Mouse (Mus musculus) liver, embryonic 13.5 days (tissue): ENCODE results near the gene Nbas. TPM values are rescaled to one million over a fixed set of nuclear protein-coding genes. Genes with fewer than 3 reads are reported as not detected.

Source experiments
- ATAC-seq: fragments of 200-750 bp; cut with Nextera tagmentation; 2 replicates; pipeline ENCODE4 v1.8.0; 2017; ENCODE audit warnings: low read depth, mild to moderate bottlenecking, moderate number of reproducible peaks, moderate library complexity
- DNase-seq: peaks from one replicate; pipeline ENCODE4 v3.0.0; 2022
- H3K27ac ChIP-seq: fragments of 300-500 bp; sonication (generic); 2 replicates; pipeline ENCODE4 v1.5.1; 2015; ENCODE audit warnings: moderate library complexity, mild to moderate bottlenecking, inconsistent platforms
- H3K27me3 ChIP-seq: fragments of 300-500 bp; sonication (generic); 2 replicates; pipeline ENCODE4 v1.6.1; 2015; ENCODE audit warnings: mild to moderate bottlenecking, inconsistent platforms
- H3K36me3 ChIP-seq: fragments of 300-500 bp; sonication (generic); 2 replicates; pipeline ENCODE4 v1.6.1; 2015; ENCODE audit warnings: mild to moderate bottlenecking, inconsistent platforms
- H3K4me1 ChIP-seq: fragments of 300-500 bp; sonication (generic); replicated peaks from 2 replicates; pipeline ENCODE4 v1.6.1; 2015; ENCODE audit warnings: inconsistent platforms
- H3K4me2 ChIP-seq: fragments of 300-500 bp; sonication (generic); 2 replicates; pipeline ENCODE4 v1.6.1; 2015; ENCODE audit warnings: inconsistent platforms, mild to moderate bottlenecking, moderate library complexity
- H3K4me3 ChIP-seq: fragments of 300-500 bp; sonication (generic); replicated peaks from 2 replicates; pipeline ENCODE4 v1.5.1; 2015; ENCODE audit warnings: mild to moderate bottlenecking, inconsistent platforms
- H3K9ac ChIP-seq: fragments of 300-500 bp; sonication (generic); 2 replicates; pipeline ENCODE4 v1.6.1; 2015; ENCODE audit warnings: mild to moderate bottlenecking, inconsistent platforms
- H3K9me3 ChIP-seq: fragments of 300-500 bp; sonication (generic); replicated peaks from 2 replicates; pipeline ENCODE4 v1.6.1; 2016; ENCODE audit warnings: inconsistent platforms
- WGBS: fragments of 180-500 bp; shearing (Covaris S2); methylation state at CpG from one replicate; pipeline ENCODE4 v1.1.7; 2015; ENCODE audit not compliant: insufficient replicate concordance; 5-methylcytosine and 5-hydroxymethylcytosine counted together
- polyA plus RNA-seq: library from polyadenylated mRNA; unstranded; fragments of >200 nt; fragmentation: Nextera tagmentation; extraction: Ambion mirVana; gene quantifications from 2 replicates; pipeline ENCODE4 v1.2.1, GENCODE M21; 2015

Gene Nbas
- polyA plus RNA-seq, 1 experiment from 2014 or later: 5.4 TPM

DNA sequence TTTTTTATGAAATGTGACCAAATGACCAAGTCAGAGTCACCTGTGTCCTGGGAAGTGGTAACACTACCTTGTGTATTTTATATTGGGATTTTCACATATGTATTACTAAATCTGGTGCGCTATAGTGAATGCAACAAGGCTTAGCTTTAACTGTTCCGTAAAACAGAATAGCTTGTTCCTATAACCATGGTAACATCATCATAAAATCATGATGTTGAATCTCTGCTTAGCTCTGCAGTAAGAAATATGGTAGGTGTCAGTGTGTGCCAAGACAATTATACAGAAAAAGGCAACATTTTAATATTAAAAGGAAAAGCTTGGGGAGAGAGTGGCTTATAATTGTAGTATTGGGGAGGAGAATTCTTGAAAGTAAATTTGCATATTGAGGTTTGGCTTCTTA, 45.0 kb downstream of the Nbas start:
- WGBS: 84% methylated on average over 2 of the region's 2 CpGs
- H3K4me2 ChIP-seq: no peak overlapping the region
- no peaks in the 10 kb centered on the region for H3K27me3 ChIP-seq
- H3K9ac ChIP-seq: no peak overlapping the region
- no peaks in the 10 kb centered on the region for H3K4me1 ChIP-seq
- no peak for ATAC-seq
- H3K9me3 ChIP-seq: no peaks in the 10 kb centered on the region
- H3K36me3 ChIP-seq: peaks cover 11% of the 10 kb centered on the region; the same call in 1 of the 2 replicates
- H3K27ac ChIP-seq: no peak overlapping the region
- no peak overlapping the region for H3K4me3 ChIP-seq
- DNase-seq: no peak

DNA sequence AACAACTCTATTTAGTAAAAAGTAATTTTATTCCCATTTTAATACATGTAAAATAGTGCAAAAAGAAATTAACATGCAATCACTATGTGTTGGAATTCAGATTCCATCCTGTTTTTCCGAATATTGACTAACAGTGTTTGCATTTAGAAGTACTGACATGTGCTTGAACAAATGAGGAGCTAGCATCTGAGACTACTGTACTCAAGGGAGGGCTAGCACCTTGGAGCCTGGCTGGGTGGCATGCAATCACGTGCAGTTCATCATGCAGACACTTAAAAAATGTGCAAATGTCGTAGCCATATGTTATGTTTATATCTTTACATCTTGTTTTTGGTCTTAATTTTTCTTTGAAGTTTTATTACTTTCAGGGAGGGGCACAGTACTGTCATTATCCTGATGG, 45.5 kb downstream of the Nbas start:
- Histone ChIP-seq H3K27me3 (no peaks in the 10 kb centered on the region), H3K4me2 (no peak overlapping the region), H3K27ac (no peak overlapping the region), H3K4me3 (no peak overlapping the region), H3K36me3 (peaks cover 11% of the 10 kb centered on the region; the same call in 1 of the 2 replicates), H3K9me3 (no peaks in the 10 kb centered on the region), H3K9ac (no peak overlapping the region), H3K4me1 (no peaks in the 10 kb centered on the region)
- ATAC-seq (no peak), DNase-seq (no peak)
- WGBS: 70% methylated on average over 3 of the region's 3 CpGs

DNA sequence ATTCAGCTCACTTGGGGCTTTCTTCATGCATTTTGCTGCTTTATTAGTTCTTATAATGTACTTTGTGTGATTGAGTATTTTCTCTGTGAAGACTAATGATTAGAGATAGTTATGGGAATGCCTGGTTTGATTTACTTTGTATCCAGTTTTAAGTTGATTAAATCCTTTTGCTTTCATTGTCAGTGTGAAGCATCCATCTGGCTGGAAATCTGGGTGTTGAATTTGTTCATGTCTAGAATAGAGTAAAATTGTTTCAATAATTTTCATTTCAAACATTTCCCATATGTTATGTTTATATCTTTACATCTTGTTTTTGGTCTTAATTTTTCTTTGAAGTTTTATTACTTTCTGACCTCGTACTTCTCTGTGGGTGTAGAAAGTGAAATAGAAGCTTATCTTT, 46.1 kb downstream of the Nbas start:
- Histone ChIP-seq H3K27ac (no peak overlapping the region), H3K4me2 (no peak overlapping the region), H3K4me1 (no peaks in the 10 kb centered on the region), H3K9me3 (no peaks in the 10 kb centered on the region), H3K9ac (no peak overlapping the region), H3K36me3 (peaks cover 8% of the 10 kb centered on the region; the same call in 1 of the 2 replicates), H3K4me3 (no peak overlapping the region), H3K27me3 (no peaks in the 10 kb centered on the region)
- ATAC-seq (no peak), DNase-seq (no peak)
- 70% methylated on average over 1 of the region's 1 CpGs for WGBS

DNA sequence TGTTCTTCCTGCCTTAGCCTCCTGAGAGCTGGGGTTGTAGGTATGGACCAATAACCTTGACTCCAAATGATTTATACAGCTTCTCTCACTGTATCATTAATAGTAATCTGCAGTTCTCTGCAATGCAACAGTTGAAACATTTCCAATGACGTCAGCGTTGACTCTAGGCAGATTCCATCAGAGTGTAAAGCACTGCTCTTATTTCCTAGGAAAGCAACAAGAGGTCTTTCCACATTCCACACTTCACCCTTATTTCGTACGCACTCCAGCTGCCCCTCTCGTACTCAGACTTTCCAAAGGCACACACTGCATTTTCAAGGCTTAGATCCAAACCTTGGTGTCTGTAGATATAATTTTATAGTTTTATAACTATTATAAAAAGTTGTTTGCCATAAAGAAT, 73.6 kb downstream of the Nbas start:
- Histone ChIP-seq H3K9ac (no peak overlapping the region), H3K36me3 (peaks cover 17% of the 10 kb centered on the region), H3K27me3 (no peaks in the 10 kb centered on the region), H3K4me2 (no peak overlapping the region), H3K9me3 (no peaks in the 10 kb centered on the region), H3K4me3 (no peak overlapping the region), H3K4me1 (no peaks in the 10 kb centered on the region), H3K27ac (no peak overlapping the region)
- WGBS: 85% methylated on average over 5 of the region's 5 CpGs
- DNase-seq: no peak
- no peak for ATAC-seq

DNA sequence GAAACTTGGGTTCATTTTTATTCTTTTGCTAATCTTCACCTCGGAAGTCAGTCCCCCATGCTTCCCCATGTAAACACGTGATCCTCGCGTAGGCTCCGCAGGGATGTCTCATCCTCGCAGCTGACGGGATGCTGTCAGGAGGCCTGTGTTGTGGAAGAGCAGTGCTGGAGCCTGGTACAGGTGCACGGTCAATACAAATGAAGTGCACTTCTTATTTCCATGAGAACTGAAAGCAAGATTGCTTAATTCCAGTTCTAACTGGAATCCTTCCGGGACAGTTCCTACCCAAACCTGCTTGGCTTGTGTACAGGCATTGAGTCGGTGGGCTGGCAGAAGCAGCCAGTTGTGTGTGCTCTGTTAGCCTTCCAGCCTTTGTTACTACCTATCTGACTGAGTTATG, 87.3 kb downstream of the Nbas start:
- Histone ChIP-seq H3K27ac (no peak overlapping the region), H3K9ac (no peak overlapping the region), H3K27me3 (no peaks in the 10 kb centered on the region), H3K36me3 (peaks cover 12% of the 10 kb centered on the region; the same call in 1 of the 2 replicates), H3K9me3 (no peaks in the 10 kb centered on the region), H3K4me1 (peaks cover 4% of the 10 kb centered on the region), H3K4me2 (no peak overlapping the region), H3K4me3 (no peak overlapping the region)
- no peak for ATAC-seq
- WGBS: 84% methylated on average over 10 of the region's 10 CpGs
- DNase-seq: no peak

DNA sequence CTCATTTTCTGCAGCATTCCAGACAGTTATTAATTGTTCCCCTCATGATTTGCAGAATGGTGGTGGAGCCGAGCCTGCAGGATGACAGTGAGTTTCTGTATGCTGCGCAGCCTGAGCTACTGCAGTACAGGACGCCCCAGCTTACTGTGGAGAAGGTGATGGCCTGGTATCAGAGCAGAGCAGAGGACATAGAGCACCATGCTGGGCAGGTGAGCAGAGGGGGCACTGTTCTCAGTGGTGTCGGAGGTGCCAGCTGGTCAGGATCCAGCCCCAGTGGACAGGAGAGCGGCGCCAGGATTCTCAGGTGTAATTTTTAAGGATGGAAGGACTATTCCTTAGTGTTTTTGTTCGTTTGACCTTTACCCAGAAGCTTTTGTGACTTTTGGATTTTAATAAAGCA, 87.8 kb downstream of the Nbas start:
- Histone ChIP-seq H3K27me3 (no peaks in the 10 kb centered on the region), H3K36me3 (peaks cover 13% of the 10 kb centered on the region; the same call in 1 of the 2 replicates), H3K27ac (no peak overlapping the region), H3K4me2 (no peak overlapping the region), H3K9ac (no peak overlapping the region), H3K9me3 (no peaks in the 10 kb centered on the region), H3K4me1 (peaks cover 4% of the 10 kb centered on the region), H3K4me3 (no peak overlapping the region)
- no peak for DNase-seq
- no peak for ATAC-seq
- WGBS: 69% methylated on average over 7 of the region's 7 CpGs

DNA sequence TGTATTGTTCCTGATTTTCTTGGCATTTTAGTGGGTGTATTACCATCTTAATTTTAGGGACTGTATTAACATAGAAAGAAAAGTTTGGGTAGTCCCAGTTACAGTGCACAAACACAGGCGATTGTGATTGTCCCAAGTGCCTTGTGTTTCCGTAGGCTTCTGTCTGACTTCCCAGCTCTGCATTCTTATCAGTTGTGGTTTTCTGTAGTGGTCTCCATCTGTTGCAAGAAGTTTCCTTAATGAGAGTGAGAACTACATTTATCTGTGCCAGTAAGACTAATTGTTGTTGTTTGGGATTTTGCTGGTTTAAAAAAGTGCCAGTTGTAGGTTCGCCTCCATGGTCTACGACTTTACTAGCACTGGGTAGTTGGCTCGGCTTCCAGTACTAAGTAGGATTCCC, 88.3 kb downstream of the Nbas start:
- Histone ChIP-seq H3K9ac (no peak overlapping the region), H3K9me3 (no peaks in the 10 kb centered on the region), H3K27me3 (no peaks in the 10 kb centered on the region), H3K4me3 (no peak overlapping the region), H3K4me2 (no peak overlapping the region), H3K27ac (no peak overlapping the region), H3K4me1 (peaks cover 4% of the 10 kb centered on the region), H3K36me3 (peaks cover 17% of the 10 kb centered on the region; the same call in 1 of the 2 replicates)
- DNase-seq: no peak
- 17% methylated on average over 5 of the region's 5 CpGs for WGBS
- ATAC-seq: no peak

DNA sequence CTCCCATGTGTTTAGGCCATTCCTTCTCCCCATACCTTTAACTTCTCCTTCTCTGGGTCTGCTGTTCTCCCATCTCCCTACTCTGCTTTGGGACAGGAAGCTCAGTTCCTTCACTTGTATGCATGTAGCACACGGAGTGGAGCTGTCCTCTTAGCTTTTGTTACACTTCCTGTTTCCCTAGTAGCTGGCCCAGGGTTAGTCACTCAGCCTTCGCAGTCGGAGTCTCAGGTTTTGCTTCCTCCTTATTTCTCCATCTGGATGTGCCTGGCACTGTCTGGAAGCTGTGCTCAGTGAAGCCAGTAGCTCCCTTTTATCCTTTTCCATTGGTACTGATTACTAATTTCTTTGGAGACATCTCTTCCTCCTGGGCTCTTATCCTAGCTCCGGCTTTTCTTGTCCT, 89.9 kb downstream of the Nbas start:
- peaks cover 29% of the 10 kb centered on the region for H3K36me3 ChIP-seq
- no peak overlapping the region for H3K27ac ChIP-seq
- no peak overlapping the region for H3K9ac ChIP-seq
- ATAC-seq (no peak), DNase-seq (no peak)
- H3K4me3 ChIP-seq: no peak overlapping the region
- peaks cover 4% of the 10 kb centered on the region for H3K4me1 ChIP-seq
- no peak overlapping the region for H3K4me2 ChIP-seq
- H3K27me3 ChIP-seq: no peaks in the 10 kb centered on the region
- H3K9me3 ChIP-seq: no peaks in the 10 kb centered on the region
- 50% methylated on average over 4 of the region's 4 CpGs for WGBS

DNA sequence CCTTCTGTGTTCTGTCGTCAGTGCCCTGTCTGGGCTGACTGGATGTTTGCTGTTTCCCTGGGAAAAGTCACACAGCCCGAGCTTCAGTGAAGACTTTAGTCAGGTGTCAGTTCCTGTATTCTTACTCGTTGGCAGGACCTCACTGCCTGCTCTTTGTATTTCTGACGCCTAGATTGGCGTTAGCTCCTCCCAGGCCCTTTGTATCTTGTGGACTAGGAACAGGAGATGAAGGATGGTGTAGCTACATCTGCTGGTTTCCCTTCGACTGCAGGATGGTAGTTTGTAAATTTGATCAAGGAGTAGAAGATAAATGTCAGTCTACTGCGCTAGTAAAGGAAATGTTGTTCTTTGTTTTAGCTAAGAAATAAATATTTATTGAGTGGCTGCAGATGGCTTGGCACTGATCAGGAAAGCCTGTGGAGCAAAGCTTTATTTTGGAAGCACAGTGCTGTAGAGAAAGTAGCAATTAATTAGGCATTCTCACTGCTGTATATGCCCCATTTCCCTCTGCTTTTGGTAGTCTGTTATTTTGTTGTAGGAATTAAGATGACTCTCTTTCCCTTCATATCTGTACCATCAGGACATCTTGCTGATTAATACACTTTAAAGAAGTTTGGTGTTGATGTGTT, 91.4 kb downstream of the Nbas start:
- WGBS: 57% methylated on average over 7 of the region's 7 CpGs
- no peak for ATAC-seq

DNA sequence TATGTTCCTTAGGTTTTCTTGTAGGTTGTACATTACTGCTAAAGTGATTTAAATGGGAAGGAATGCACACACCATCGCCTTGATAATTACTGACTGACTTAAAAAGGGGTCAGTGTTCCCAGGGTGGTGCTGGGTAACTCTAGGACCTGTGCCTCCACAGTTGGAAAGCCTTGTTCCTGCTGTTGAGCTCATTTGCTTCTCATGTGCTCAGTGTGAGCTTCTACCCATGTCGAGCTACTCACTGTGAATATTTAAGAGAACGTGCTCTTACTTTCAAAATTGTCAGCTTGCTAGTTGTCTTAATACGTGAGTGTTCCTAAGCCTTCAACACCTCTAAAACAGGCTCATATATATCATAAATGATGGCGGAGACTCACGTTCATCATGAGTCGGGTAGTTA, 112.6 kb downstream of the Nbas start:
- ATAC-seq: no peak

More for the DNA sequence above, 91.4 kb downstream of the Nbas start:
- no peaks in the 10 kb centered on the region for H3K9me3 ChIP-seq
- no peak overlapping the region for H3K4me3 ChIP-seq
- H3K27ac ChIP-seq: no peak overlapping the region
- no peak overlapping the region for H3K4me2 ChIP-seq
- no peak overlapping the region for H3K9ac ChIP-seq
- DNase-seq: no peak
- H3K27me3 ChIP-seq: no peaks in the 10 kb centered on the region
- H3K36me3 ChIP-seq: peaks cover 29% of the 10 kb centered on the region
- H3K4me1 ChIP-seq: peaks cover 4% of the 10 kb centered on the region

DNA sequence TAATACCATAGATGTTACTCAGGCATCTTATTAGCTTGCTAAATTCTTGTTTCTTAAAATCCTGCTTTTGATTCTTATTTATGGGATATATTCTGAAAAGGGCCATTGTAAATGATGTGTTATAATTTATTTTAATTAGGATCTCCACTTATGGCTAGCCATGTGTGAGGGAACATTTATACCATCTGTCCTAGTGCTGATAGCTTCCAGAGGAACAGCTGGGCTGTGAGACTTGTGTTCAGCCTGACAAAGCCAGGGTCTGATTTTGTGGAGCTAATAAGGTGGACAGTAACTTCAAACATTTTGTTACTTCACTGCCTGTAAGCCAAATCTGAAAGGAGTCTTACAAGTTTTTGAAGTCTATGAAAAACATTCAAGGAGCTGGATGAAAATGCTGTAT, 113.1 kb downstream of the Nbas start:
- no peak overlapping the region for H3K9ac ChIP-seq
- no peaks in the 10 kb centered on the region for H3K36me3 ChIP-seq
- no peak overlapping the region for H3K4me3 ChIP-seq
- ATAC-seq (no peak), DNase-seq (no peak)
- H3K9me3 ChIP-seq: no peaks in the 10 kb centered on the region
- no peak overlapping the region for H3K27ac ChIP-seq
- H3K27me3 ChIP-seq: no peaks in the 10 kb centered on the region
- no peak overlapping the region for H3K4me2 ChIP-seq
- H3K4me1 ChIP-seq: 0 out of 2 replicates have a peak, but pooled peaks cover 4% of the 10 kb centered on the region

More for the DNA sequence above, 112.6 kb downstream of the Nbas start:
- no peak overlapping the region for H3K4me3 ChIP-seq
- H3K4me2 ChIP-seq: no peak overlapping the region
- H3K36me3 ChIP-seq: no peaks in the 10 kb centered on the region
- H3K9ac ChIP-seq: no peak overlapping the region
- DNase-seq: no peak
- H3K9me3 ChIP-seq: no peaks in the 10 kb centered on the region
- no peak overlapping the region for H3K27ac ChIP-seq
- H3K4me1 ChIP-seq: 0 out of 2 replicates have a peak, but pooled peaks cover 4% of the 10 kb centered on the region
- 81% methylated on average over 7 of the region's 7 CpGs for WGBS
- no peaks in the 10 kb centered on the region for H3K27me3 ChIP-seq

DNA sequence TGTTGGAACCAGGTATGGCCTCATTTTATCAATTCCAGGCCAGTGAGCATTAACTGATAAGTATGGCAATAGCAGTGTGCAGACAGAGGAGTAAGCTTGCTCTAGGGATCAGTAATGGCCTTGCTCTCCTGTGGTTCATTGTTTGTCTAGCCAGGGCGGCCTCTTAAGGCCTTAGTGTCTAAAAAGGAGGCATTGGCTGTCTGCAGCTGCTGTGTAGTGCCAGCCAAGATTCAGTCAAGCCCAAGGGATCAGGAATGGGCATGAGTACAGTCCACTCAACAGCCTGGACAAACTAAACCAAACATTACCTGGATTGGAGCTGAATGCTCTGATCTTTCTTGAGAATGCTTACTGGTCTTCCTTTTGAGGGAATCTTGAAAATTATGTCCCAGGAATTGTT, 120.7 kb downstream of the Nbas start:
- 71% methylated on average over 1 of the region's 1 CpGs for WGBS
- H3K27me3 ChIP-seq: no peaks in the 10 kb centered on the region
- no peak overlapping the region for H3K27ac ChIP-seq
- no peak overlapping the region for H3K4me2 ChIP-seq
- H3K9ac ChIP-seq: no peak overlapping the region
- no peaks in the 10 kb centered on the region for H3K4me1 ChIP-seq
- DNase-seq (no peak), ATAC-seq (no peak)
- peaks cover 18% of the 10 kb centered on the region for H3K36me3 ChIP-seq
- no peaks in the 10 kb centered on the region for H3K9me3 ChIP-seq
- no peak overlapping the region for H3K4me3 ChIP-seq
